Mouse (Mus musculus) megakaryocyte, adult 5-6 weeks (primary cell): Measurements from ENCODE around the gene Serpinb8. TPM values are rescaled to one million over a fixed set of nuclear protein-coding genes. Genes with fewer than 3 reads are reported as not detected.

Experiments
- ATAC-seq: 2 replicates; pipeline ENCODE4 v1.8.0; 2016; ENCODE audit warnings: mild to moderate bottlenecking, inconsistent platforms; ENCODE audit not compliant: poor library complexity, severe bottlenecking
- total RNA-seq, 2 experiments: library from RNA; stranded (forward) in 1 of 2; stranded (reverse) in 1 of 2; fragments of 153-499, 151-499 nt in 1 of 2; fragments of 221-1000, 200-1000 nt in 1 of 2; gene quantifications; 2 replicates each; pipeline versions ENCODE4 v1.2.3 to v1.2.4; 2015 to 2017

Serpinb8 gene
- 1.5 and 2.1 TPM in 2 replicates for total RNA-seq (2015)
- total RNA-seq (2017), result 0.49 and 1.4 TPM in 2 replicates

DNA sequence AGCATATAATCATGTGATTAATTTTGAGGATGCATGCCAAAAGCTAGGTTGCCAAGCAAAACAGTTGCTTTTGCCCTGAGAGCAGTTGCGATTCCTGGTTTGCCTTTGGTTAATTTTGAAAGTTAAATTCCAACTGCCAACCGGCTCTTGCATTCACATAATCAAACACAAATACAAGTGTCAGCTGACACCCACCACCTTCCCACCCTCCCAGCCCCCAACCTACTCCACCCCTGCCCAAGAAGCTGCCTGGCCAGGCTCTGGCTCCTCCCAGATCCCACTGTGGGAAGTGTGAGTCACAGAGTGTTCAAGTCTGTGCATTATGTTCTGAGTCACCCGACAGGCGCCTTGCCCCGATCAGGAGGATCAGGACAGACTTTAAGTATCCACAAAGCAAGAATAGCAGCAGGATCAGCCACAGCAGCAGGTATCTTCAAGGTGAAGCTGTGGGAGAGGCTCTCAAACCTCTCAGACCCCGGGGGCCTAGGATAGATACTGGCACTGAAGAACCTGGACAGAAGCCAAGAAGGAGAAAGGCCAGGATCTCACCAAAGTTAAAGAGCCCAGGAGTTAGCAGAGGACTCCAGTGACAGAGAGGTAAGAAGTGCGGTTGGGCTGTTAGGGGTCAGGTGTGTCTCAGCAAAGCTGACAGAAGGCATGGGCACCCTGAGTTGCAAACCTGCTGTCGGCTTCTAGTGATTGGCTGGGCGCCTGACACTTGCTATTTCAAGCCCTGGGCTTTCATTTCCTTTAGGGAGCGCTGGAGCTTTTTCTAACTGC, at the start of gene Serpinb8:
TSS of gene Serpinb8 (plus strand) at position 316 of the 780 bp plus-strand sequence.
- peak; percentile 91 for ATAC-seq

DNA sequence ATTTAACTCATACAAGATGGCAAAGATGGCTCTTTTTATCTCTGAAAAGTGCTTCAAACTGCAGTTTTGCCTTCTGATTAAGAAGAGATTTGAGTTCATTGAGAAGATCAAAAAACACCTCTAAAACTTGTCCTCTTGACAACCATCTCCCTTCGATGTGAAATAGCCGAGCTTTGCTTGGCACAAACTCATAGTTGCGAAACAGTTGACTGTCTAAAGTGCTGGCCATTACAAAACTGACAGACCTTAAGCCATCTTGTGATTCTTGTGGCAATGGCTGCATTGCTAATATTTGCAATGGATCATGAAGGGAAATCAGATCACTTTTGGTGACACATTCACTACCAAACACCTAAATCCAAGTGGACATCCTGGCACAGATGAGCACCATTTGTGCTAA, 30.3 kb upstream of the Serpinb8 start:
- peak; percentile 41; the same call in 1 of the 2 replicates for ATAC-seq

DNA sequence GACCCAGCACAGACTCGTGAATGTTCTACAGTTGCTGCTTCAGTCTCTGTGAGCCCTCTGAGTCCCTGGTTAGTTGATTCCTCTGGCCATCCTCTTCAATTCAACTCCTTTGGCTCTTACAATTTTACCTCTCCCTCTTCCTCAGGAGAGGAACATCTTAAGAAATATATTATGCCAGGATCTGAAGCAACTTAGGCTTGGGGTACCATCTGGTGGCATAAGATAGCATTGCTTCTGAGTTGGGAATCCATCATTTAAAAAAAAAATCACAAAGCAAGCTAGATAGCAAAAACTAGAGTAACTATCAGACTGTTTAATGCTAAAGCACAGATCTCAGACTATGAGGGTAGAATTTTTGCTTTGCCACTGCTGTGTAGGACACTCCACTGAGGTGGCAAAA, 27.7 kb upstream of the Serpinb8 start:
- peak; percentile 61 for ATAC-seq

DNA sequence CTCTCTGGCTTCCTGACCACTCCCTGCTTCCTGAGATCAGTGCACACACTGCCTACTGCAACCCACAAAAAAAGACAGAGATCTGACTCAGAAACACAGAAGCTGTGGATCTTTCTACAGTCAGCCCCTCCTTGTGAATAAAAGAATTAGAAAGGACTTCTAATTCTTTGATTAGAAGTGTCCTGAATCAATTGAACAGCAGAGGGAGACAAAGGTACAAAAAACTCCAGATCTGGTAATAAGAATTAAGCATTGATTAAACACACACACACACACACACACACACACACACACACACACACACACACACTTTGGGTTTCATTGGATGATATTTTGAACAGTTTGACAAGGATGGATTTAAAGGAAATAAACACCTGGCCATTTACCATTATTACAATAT, 24.2 kb upstream of the Serpinb8 start:
- ATAC-seq, result peak; percentile 39

DNA sequence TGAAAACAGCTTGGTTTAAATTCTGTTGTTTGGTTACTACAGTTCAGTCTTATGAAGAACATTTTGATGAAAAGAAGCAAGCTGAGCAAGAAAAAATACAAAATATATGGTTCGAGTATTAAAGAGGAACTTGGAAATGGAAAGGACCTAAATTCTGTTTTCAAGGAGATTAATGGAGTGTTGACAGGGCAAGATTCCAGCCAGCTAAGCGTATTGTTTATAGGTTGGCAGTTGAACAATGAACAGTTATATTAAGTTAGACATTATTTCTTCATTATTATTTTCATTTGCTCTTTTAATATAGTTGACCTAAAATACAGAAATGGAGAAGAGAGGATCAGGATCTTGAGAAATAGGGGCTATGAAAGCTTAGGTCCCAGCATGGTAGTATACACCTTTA, 13.7 kb upstream of the Serpinb8 start:
- no peak for ATAC-seq

DNA sequence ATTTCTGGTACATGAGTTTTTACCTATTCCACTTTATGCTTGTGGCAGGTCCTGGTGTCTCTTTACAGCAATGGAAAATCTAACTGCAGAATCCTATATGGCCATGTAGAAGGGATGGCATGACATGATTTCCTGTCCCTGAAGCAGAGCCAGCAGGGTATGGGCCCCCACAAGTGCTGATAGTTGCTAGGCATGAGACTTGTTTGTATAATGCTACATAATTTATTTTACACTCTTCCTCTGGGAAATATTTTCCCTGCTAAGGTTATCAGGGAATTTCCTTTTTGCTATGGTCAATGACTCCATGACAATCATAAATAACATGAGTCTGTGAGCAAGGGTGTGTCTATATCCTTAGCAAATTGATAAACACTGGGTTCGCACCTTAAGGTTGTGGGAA, 12.3 kb upstream of the Serpinb8 start:
- ATAC-seq, result no peak

DNA sequence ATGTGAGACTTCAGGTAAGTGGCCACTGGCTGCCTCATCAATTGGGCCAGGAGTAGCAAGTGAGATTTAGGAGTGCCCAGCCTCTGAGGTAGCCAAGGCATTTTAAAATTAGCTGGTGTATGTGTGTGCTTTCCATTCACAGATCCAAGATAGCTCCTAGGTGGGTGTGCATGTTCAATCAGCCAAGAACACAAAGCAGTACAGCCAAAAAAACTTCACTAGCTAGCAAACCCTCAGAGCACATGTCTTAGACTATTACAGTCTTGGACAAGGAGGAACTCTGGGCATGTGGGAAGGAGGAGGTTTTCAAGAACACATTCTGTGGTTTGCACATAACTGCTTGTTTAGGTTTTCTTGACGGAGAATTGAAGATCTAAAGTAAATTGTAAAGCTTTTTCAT, 8.6 kb upstream of the Serpinb8 start:
- ATAC-seq, result no peak

DNA sequence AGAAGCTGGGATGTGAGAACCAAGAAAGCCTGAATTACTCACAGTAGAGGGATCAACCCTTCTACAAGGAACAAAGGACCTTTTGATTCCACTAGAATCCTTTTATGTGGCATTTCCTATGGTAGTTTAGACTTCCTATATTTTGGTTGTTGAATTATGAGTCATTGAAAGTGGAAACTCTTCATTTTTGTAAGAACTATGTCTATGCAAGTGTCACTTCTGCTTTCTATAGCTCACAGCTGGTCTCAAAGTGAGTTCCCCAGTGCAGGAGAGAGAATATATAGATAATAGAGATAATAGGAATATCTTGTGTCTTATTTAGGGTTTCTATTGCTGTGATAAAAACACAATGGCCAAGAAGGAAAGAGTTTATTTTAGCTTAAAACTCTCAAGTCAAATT, 6.9 kb upstream of the Serpinb8 start:
- peak; percentile 79 for ATAC-seq

DNA sequence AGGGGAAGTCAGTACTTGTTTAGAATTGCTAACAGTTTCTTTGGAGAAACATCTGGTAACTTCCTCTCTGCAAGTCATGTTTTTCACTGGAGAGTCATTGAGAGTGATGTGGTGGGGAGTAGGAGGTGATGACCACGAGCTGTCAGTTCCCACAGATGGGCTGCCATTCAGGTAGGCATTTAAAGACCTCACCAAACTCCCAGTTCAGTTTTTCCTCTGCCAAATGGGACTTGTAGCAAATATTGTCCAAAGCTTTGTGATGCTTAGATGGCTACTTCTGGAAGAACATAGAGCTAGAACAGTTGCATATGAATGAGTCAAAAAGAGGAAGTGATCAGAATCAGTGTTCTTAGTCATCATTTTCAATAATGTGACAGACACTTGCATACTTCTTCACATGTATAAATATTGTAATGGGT, 5.8 kb upstream of the Serpinb8 start:
- ATAC-seq, result peak; percentile 82

DNA sequence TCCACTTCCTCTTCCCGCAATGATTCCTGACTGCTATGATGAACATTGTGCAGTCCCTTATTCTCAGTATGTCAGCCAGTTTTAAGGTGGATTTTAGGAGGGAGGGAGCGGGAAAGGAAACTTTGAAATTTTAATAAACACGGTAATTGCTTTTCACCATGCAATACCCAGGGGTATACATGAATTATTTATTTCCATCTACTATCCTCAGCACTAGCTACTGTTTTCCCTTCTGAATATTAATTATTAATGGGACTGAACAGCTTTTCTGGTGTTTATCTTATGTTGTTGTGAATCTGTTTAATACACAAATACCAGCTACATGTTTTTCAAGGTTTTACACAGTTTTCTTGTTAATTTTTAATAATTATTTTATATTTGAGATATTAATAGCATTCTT, 4.9 kb upstream of the Serpinb8 start:
- ATAC-seq, result no peak

DNA sequence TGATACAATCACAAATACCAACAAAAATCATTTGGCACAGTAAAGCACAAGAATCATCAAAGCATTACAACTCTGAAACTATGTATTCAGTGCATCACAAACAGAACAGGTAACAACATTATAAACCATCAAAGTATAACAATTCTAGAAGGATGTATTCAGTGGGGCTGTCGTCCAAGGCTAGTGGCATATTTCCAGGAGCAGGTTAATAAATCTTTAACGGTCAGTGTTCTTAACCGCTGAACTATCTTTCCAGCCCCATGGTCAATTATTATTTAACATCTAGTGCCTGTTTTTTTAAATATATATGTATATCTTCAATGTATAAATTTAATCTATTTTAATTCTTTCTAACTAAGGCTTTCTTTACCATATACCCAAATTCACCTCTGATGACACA, 3.6 kb upstream of the Serpinb8 start:
- no peak for ATAC-seq

DNA sequence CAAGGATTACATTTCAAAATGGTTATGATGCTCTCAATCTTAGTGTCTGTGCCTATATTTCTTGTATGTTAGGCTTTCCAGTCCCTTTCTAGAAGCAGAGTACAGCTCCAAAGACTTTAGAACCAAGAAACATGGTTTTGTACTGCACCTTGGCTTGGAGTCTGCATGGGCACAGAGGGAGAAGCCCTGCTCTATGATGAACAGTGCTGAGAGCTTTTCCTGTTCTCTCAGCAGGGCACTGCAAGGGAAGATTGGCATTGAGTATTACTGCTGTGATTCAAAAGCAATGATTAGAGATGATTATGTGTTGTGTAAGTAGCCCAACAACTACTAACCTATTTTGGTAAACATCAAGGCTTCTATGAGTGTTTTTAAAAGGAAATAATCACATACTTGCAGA, 1.6 kb upstream of the Serpinb8 start:
- ATAC-seq, result no peak

DNA sequence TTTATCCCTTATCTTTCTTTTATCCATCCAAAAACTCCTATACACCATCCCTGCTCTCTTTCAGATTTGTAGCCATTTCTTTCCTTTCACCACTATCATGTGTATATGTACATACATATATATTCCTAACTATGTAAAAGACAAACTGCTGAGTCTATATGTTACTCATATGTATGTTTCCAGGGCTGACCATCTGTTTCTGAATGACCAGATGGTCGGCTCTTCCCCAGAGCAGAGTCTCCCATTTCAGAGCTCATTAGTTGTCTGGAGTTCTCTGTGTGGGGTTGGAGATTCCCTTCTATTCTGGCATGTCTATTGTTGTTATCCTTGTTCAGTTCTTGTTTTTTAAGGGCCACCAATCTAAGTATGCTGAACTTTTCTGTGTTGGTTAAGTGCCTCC, 1.2 kb upstream of the Serpinb8 start:
- no peak for ATAC-seq

DNA sequence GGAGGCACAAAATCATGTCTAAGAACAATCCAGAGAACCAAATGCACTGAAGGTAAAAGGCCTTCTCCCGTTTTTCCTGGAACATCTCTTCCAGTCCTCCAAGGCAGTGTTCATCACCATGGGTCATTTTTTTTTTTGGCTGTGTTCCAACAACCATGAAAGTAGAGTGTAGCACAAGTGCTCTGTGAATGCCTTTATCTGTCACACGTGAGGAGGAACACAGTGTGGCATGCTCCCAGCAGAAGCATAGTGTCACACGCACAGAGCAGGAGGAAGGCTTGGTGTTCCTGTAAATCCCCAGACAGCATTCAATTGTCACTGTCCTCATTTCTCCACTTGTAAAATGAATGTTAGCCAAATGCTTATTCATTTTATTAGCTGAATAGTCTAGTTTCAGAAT, 2.8 kb downstream of the Serpinb8 start:
- no peak for ATAC-seq

DNA sequence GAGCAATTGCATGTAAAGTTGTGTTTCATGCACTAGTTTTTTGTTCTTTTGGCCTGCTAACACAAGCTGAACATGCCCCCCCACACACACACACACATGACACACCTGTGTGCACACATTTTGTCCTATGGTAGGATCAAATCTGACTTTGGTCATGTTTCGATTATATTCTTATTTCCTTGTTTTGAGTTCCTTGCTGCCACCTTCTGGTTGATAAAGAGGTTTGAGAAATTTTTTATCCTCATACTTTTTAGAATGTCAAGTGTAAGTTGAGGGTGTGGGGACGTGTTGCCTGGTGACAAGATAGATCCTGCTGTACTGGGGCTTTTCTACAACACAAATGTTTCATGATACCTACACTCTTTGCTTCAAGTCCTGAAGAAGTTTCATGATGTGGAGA, 3.7 kb downstream of the Serpinb8 start:
- 0 out of 2 replicates have a peak, but pooled peaks have one; percentile 9 for ATAC-seq

DNA sequence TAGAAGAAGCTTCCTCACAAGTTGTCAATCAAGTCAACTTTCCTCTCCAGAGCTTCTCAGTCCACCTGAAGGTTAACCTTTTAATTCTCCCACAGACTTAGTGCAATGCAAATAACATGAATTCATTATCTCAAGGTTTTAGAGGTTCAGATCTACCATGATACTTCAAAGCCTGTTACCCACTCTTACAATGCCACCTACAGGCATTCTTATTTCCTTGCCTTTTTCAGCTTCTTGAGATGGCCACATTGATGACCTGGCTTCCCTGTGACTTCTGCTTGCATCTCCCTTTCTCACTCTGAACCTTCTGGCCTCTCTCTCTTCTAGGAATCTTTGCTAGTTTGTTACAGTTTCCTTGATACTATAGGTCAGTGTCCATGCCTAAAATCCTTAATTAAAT, 7.1 kb downstream of the Serpinb8 start:
- no peak for ATAC-seq

DNA sequence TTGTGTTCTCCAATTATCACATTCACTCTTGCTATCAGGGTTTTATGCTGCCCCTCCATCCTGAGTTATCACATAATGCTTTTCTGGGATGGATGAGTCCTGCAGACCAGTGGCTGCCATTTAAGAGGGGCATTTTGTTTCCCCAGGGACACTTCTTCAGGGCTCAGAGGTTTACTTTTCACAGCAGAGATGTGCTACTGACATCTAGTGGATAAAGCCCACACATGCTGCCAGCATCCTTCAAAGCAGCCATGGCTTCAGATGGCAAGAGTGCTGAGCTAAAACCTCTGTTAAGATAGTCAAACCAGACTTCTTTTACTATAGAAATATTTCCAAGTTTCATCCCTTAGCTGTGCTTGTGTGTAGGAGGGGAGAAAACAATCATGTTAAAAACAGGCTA, 8.7 kb downstream of the Serpinb8 start:
- ATAC-seq, result peak; percentile 79

DNA sequence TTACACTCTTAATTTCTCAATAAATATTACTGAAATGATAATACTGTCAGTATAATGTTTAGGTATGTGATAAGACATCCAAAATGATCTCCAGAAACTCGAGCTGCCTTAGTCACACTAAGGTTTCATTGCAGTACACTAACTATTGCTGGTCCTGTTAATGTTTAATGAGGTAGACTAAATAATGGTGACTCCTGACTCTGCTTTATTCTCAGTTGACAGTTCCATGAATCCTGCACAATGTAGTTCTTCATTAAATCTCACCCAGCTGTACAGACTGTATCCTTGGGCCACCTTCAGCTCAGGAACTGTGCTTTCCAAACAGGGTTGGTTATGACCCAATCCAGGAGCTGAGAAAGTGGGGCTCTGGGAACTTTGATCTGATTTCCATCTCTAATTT, 19.1 kb downstream of the Serpinb8 start:
- ATAC-seq, result no peak

DNA sequence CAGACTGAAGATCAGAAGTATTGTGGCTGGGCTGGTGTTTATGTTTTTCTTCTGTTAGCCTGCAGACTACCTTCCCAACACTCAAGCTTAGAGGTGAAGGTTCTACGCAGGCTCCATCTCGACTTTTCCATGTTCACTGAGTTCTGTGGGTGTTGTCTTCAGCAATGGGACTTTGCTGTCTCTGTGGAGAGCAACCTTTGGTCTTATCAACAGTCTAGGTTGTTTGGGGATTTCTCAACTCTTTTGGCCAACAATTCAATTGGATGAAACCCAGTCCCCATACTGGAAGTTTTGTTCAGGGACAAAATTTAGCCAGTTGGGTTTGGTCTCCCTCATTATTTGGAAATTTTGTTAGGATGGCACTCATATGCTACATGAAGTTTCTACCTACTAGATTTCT, 24.3 kb downstream of the Serpinb8 start:
- ATAC-seq, result no peak

DNA sequence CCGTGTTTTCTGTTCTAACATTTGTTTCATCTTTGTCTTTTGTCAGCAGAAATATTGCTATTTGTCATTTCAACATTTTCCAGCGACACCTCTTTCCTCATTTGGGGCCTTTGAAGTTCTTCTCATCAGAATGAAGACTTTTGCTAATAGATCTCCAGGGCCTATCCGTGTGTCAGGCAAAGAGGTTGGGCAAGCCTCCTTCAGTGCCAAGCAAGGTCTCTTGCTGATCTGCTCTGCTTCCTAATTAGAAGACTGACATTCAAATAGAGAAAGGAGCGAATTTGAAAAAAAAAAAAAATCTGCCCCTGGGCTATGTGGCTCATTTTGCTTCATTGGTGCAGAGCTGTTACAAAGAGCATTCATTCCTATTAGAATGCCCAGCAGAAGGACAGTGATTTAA, 32.2 kb downstream of the Serpinb8 start:
- no peak for ATAC-seq

DNA sequence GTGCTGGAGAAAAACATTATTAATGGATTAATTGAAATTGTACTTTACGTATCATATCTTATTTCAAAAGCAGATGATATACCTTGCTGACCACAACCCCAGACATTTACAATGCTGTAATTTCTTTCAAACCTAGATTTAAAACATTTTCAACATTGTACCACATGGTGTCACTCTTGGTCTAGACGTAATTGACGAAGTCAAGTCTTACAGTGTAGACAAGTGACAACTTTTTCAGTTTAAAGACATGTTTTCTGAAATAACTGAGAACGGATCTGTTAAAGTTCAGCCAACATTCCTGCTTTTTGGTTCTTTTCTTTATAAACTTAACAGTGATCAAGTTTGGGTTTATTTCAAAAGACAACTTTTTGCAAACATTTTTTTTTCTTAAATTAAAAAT, 46.1 kb downstream of the Serpinb8 start:
- no peak for ATAC-seq

DNA sequence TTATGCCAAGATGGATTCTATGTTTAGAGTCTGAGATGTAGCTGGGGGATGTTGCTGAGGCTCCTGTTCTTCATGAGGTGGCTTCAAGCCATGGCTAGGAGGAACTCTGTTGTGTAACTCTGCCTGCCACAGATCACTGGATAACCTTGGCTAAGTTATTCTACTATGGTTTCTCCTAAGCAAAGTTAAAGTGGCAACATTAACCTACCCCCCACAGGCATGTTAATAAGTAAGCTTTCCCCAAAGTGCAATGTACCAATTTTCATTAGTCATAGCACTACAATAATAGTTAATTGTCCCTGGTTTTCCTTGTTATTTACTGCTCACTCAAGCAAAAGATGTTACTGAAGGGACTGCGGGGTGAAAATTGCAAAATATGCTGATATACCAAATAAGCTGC, 48.2 kb downstream of the Serpinb8 start:
- no peak for ATAC-seq

DNA sequence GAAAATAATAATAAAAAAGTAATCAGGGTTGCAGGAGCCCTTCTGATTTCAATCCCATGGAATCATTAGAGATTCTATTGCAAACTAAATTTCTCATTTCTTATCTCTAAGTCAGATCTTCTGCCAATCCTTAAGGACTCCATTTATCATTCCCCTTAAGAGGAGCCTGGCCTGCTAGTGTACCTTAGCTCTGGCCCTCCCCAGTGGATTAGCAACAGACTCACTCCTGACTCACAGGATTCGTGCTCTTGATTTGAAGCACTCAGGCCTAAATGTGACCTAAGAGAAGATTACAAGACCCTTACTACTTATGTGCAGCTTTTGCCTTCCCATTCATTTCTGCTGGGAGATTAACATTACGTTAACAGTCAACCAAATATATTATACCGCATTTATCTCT, 48.7 kb downstream of the Serpinb8 start:
- ATAC-seq, result no peak
